Mouse (Mus musculus) B cell, adult 2 months (primary cell): ENCODE measurements around the gene Cs.

Experiments used
- DNase-seq, 2 experiments: peaks; one replicate each; pipeline ENCODE4 v3.0.0; 2022

The Cs gene

DNA sequence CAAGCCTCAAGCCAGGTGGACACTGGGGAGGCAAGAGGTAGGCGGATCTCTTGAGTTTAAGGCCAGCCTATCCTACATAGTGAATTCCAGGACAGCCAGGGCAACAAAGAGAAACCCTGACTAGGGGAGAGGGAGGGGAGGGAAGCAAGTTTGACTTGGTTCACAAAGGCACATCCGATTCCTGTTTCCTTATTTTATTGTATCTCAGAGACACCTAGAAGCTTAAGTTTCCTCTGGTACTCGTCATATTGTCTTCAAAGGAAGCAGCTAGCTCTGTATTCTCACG, 73.0 kb downstream of the Cs start:
- peak; percentile 15 to 21 for DNase-seq

DNA sequence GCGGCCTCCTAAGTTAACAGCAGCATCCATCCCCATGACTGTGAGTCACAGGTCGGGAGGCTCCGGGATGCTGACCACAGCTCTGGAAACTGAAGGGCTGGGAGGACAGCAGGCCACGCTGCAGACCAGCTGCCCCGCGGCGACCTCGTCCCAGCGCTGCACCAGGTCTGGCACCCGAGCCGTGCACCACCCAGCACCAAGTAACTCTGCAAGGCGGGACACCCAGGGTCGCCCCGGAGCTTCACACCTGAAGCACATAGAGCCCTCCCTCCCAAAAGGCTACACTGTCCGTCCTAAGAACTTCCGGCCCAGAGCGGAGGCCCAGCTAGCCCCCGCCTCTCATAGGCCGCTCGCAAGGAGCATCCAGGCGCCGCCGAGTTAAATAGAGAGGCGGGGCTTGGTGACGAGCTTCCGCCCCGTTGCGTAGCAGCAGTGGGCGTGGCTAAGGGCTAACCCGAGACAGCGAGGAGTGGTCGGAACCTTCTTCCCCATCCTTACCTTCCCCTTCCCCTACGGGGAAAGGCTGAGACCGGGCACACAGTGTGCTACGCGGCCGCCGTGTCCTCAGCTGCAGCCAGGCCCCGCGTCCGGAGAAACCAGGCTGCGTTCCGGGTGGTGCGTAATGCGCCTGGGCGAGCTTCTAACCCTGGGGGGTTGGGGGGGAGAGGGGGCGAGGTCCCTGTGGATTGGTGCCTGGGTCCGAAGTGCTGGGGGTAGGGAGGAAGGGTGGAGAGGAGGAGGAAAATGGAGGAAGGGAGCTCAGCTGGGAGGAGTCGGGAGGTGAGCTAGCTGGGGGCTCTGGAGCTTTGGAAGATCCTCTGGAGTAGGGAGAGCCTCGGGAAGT, 73.9 kb downstream of the Cs start, which contains the start of the genes Nabp2 and Rnf41:
Nabp2 (minus strand) TSS at position 282 of the 844 bp plus-strand sequence.
Rnf41 (plus strand) TSS at position 447 of the 844 bp plus-strand sequence.
- DNase-seq, result peak; percentile 98

DNA sequence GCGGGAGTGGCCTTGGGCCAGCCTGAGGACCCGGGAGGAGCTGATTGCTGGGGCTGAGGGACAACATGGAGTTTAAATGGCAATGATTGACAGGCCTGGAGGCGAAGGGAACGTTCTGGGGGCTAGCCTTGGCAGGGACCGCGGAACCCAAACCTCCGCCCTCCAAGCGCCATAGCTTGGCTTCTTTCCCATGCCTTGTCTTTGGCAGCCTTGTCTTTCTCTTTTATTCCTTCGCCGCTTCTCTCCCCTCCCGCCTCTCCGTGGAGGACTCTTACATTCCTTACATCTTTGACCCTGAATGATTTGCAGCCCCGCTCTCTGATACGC, 74.5 kb downstream of the Cs start:
- DNase-seq, result peak in 1 of 2 experiments; percentile 25
